Comparison of ENCODE assay signal across 8 mouse cellular contexts in the genomic region with DNA sequence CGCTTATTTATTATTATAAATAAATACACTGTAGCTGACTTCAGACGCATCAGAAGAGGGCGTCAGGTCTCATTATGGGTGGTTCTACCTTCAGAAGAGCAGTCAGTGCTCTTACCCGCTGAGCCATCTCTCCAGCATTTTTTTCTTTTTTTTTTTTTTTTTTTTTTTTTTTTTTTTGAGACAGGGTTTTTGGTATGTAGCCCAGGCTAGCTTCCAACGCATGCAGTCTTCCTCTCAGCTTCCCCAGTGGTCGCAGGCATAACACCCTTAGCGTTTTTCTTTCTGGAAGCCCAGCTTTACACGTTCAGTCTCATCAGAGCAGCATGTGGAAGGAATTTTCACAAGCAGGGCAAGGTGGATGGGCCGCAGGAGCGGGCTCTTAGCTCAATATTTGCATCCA. TPM values are rescaled to one million over a fixed set of nuclear protein-coding genes. Genes with fewer than 3 reads are reported as not detected.
DNase-seq lines count a peak whose midpoint lies in the region; ATAC-seq and TF ChIP-seq lines count a peak whose summit lies in the region.

No protein-coding gene starts in this region.

- TF ChIP-seq CTCF in left cerebral cortex, adult 2 months (IDR thresholded peaks at IDR 0.05), result no peak

- H3K27me3 ChIP-seq in embryonic facial prominence, embryonic 15.5 days, result peaks cover 34% of the 10 kb centered on the region
- peaks cover 45% of the 10 kb centered on the region for H3K27me3 ChIP-seq in limb, embryonic 10.5 days (ENCODE audit: low read depth, poor library complexity, severe bottlenecking)
- no peaks in the 10 kb centered on the region for H3K27me3 ChIP-seq in neural tube, embryonic 14.5 days (ENCODE audit: control insufficient read depth, insufficient read depth, low read length)

- peaks cover 26% of the 10 kb centered on the region for H3K36me3 ChIP-seq in embryonic facial prominence, embryonic 15.5 days
- peaks cover 31% of the 10 kb centered on the region for H3K36me3 ChIP-seq in limb, embryonic 10.5 days
- H3K36me3 ChIP-seq in neural tube, embryonic 14.5 days (ENCODE audit: control insufficient read depth, insufficient read depth, low read length), result peaks cover 4% of the 10 kb centered on the region

- H3K27ac ChIP-seq in left cerebral cortex, adult 2 months, result no peak overlapping the region
- H3K27ac ChIP-seq in embryonic facial prominence, embryonic 15.5 days (replicated peaks), result no peak overlapping the region
- H3K27ac ChIP-seq in limb, embryonic 10.5 days, result no peak overlapping the region
- H3K27ac ChIP-seq in neural tube, embryonic 14.5 days (ENCODE audit: low read depth, low read length), result no peak overlapping the region

- ATAC-seq in embryonic facial prominence, embryonic 15.5 days (ENCODE audit: insufficient number of reproducible peaks, low FRiP score, low TSS enrichment, low read depth), result no peak
- no peak for ATAC-seq in neural tube, embryonic 14.5 days (ENCODE audit: low read depth)
- no peak for ATAC-seq in erythroid progenitor cell, adult 5-6 weeks (replicated peaks; ENCODE audit: low FRiP score, poor library complexity, severe bottlenecking)

- 30% methylated on average over 10 of the region's 10 CpGs for WGBS in embryonic facial prominence, embryonic 15.5 days
- WGBS in limb, embryonic 10.5 days, result 38% methylated on average over 10 of the region's 10 CpGs
- 38% methylated on average over 10 of the region's 10 CpGs for WGBS in neural tube, embryonic 14.5 days

- H3K4me1 ChIP-seq in embryonic facial prominence, embryonic 15.5 days, result peaks cover 25% of the 10 kb centered on the region
- H3K4me1 ChIP-seq in limb, embryonic 10.5 days, result peaks cover 47% of the 10 kb centered on the region
- H3K4me1 ChIP-seq in neural tube, embryonic 14.5 days (ENCODE audit: control insufficient read depth, insufficient read depth, low read length), result peaks cover 11% of the 10 kb centered on the region

- DNase-seq in left cerebral cortex, adult 2 months (ENCODE audit: extremely low spot score in 1 of 2, low spot score in 2 of 2), result no peak
- no peak for DNase-seq in left cerebral cortex, adult 8-10 months (ENCODE audit: low spot score in 2 of 2)
- no peak for DNase-seq in limb, embryonic 10.5 days (ENCODE audit: low spot score)
- DNase-seq in cerebellum, postnatal 36 days, result no peak
- DNase-seq in layer of hippocampus, postnatal 36 days, result no peak

- peak overlapping the region; percentile 62 for H3K4me3 ChIP-seq in left cerebral cortex, adult 2 months
- peak overlapping the region; percentile 60 for H3K4me3 ChIP-seq in embryonic facial prominence, embryonic 15.5 days (replicated peaks)
- H3K4me3 ChIP-seq in limb, embryonic 10.5 days, result peak overlapping the region; percentile 72
- peak overlapping the region; percentile 40; the same call in 1 of the 2 replicates for H3K4me3 ChIP-seq in neural tube, embryonic 14.5 days (ENCODE audit: low read depth, low read length)

- peak overlapping the region; percentile 82 for H3K4me2 ChIP-seq in embryonic facial prominence, embryonic 15.5 days (replicated peaks)
- H3K4me2 ChIP-seq in neural tube, embryonic 14.5 days (ENCODE audit: low read depth, low read length), result peak overlapping the region; percentile 85

- intact Hi-C loops in left cerebral cortex, adult 2 months (cut with DNase I), result no loop called here

- no peak overlapping the region for H3K9ac ChIP-seq in embryonic facial prominence, embryonic 15.5 days
- H3K9ac ChIP-seq in neural tube, embryonic 14.5 days (replicated peaks; ENCODE audit: low read depth, low read length), result 0 out of 2 replicates have a peak overlapping the region, but pooled peaks have one; percentile 49

- no peaks in the 10 kb centered on the region for H3K9me3 ChIP-seq in embryonic facial prominence, embryonic 15.5 days (replicated peaks)
- no peaks in the 10 kb centered on the region for H3K9me3 ChIP-seq in limb, embryonic 10.5 days (replicated peaks)
- H3K9me3 ChIP-seq in neural tube, embryonic 14.5 days (ENCODE audit: control insufficient read depth, low read length), result no peaks in the 10 kb centered on the region

RNA-seq across cellular contexts. Expression of gene Gas8, which starts 0.5 kb away (rescaled TPM):
- total RNA-seq in left cerebral cortex, adult 2 months (2021), result 10 to 100 TPM; 29.0 to 29.1 TPM
- 10 to 100 TPM; 20.3 to 31.0 (median 26.1) TPM for total RNA-seq in left cerebral cortex, adult 8-10 months (2022)
- polyA plus RNA-seq in embryonic facial prominence, embryonic 15.5 days (2015; fragmentation: Nextera tagmentation; extraction: Ambion mirVana), result 33.8 and 36.7 TPM in 2 replicates
- polyA plus RNA-seq in limb, embryonic 10.5 days (2016; fragmentation: Nextera tagmentation; extraction: Ambion mirVana), result 41.1 TPM in 2 replicates
- polyA plus RNA-seq in neural tube, embryonic 14.5 days (2014; fragmentation: Nextera tagmentation; extraction: Ambion mirVana), result 36.5 and 42.5 TPM in 2 replicates
- total RNA-seq in layer of hippocampus, postnatal 36 days (2021), result 10 to 100 TPM; 25.8 to 27.5 TPM
- total RNA-seq in erythroid progenitor cell, adult 5-6 weeks (2015; ENCODE audit: low replicate concordance), result not detected in 2 replicates
- 0.23 and 1.3 TPM in 2 replicates for total RNA-seq in erythroid progenitor cell, adult 5-6 weeks (2017; ENCODE audit: low replicate concordance)

RNA-seq across cellular contexts. Expression of gene Dbndd1, which starts 2.9 kb away (rescaled TPM):
- total RNA-seq in left cerebral cortex, adult 2 months (2021), result 10 to 100 TPM; 16.0 to 18.0 TPM
- 10 to 100 TPM; 16.0 to 20.3 (median 17.6) TPM for total RNA-seq in left cerebral cortex, adult 8-10 months (2022)
- 10.0 and 11.2 TPM in 2 replicates for polyA plus RNA-seq in embryonic facial prominence, embryonic 15.5 days (2015; fragmentation: Nextera tagmentation; extraction: Ambion mirVana)
- 6.1 and 7.4 TPM in 2 replicates for polyA plus RNA-seq in limb, embryonic 10.5 days (2016; fragmentation: Nextera tagmentation; extraction: Ambion mirVana)
- polyA plus RNA-seq in neural tube, embryonic 14.5 days (2014; fragmentation: Nextera tagmentation; extraction: Ambion mirVana), result 88.7 and 103 TPM in 2 replicates
- 10 to 100 TPM; 10.9 to 11.0 TPM for total RNA-seq in layer of hippocampus, postnatal 36 days (2021)
- not detected in 2 replicates for total RNA-seq in erythroid progenitor cell, adult 5-6 weeks (2015; ENCODE audit: low replicate concordance)
- not detected in 2 replicates for total RNA-seq in erythroid progenitor cell, adult 5-6 weeks (2017; ENCODE audit: low replicate concordance)

RNA-seq across cellular contexts. Expression of gene Afg3l1, which starts 40.5 kb away (rescaled TPM):
- 10 to 100 TPM; 26.3 to 31.1 TPM for total RNA-seq in left cerebral cortex, adult 2 months (2021)
- total RNA-seq in left cerebral cortex, adult 8-10 months (2022), result 10 to 100 TPM; 25.2 to 33.7 (median 32.5) TPM
- 50.5 and 55.8 TPM in 2 replicates for polyA plus RNA-seq in embryonic facial prominence, embryonic 15.5 days (2015; fragmentation: Nextera tagmentation; extraction: Ambion mirVana)
- polyA plus RNA-seq in limb, embryonic 10.5 days (2016; fragmentation: Nextera tagmentation; extraction: Ambion mirVana), result 57.2 and 65.0 TPM in 2 replicates
- 35.2 and 40.6 TPM in 2 replicates for polyA plus RNA-seq in neural tube, embryonic 14.5 days (2014; fragmentation: Nextera tagmentation; extraction: Ambion mirVana)
- total RNA-seq in layer of hippocampus, postnatal 36 days (2021), result 10 to 100 TPM; 24.7 to 27.9 TPM
- 8.6 and 13.4 TPM in 2 replicates for total RNA-seq in erythroid progenitor cell, adult 5-6 weeks (2015; ENCODE audit: low replicate concordance)
- total RNA-seq in erythroid progenitor cell, adult 5-6 weeks (2017; ENCODE audit: low replicate concordance), result 6.5 and 9.6 TPM in 2 replicates

Comparison
In these comparisons a context has a peak if more than half of its experiments do, and no peak if none do; other contexts are left out.
1. RNA of gene Gas8, which starts 0.5 kb away (total RNA-seq): 29.0 to 29.1 TPM in left cerebral cortex, adult 2 months, 20.3 to 31.0 TPM in left cerebral cortex, adult 8-10 months and 25.8 to 27.5 TPM in layer of hippocampus, postnatal 36 days; 0.23 to 1.3 TPM in erythroid progenitor cell, adult 5-6 weeks; every median in the first group is over 4 times any median in the second.
2. RNA of gene Dbndd1, which starts 2.9 kb away (total RNA-seq): 16.0 to 20.3 TPM in left cerebral cortex, adult 8-10 months, 16.0 to 18.0 TPM in left cerebral cortex, adult 2 months and 10.9 to 11.0 TPM in layer of hippocampus, postnatal 36 days; not detected in erythroid progenitor cell, adult 5-6 weeks; every median in the first group is over 10 times any median in the second.
3. Peak in every context shown above with its lines, with median percentiles within 50 percentile points of each other: H3K4me3 ChIP-seq.